Mouse (Mus musculus) neural tube, embryonic 14.5 days (tissue): ENCODE measurements around the gene Tmem52. TPM values are rescaled to one million over a fixed set of nuclear protein-coding genes. Genes with fewer than 3 reads are reported as not detected.
"Not testable (repeated sequence)": the region's sequence is repeated elsewhere in the genome, so short reads cannot be mapped to it uniquely, and the experiment has no call there.

ENCODE experiments used
- ATAC-seq: fragments of 200-750 bp; cut with Nextera tagmentation; 2 replicates; pipeline ENCODE4 v1.8.0; 2017; ENCODE audit warnings: low read depth, mild to moderate bottlenecking, moderate TSS enrichment, moderate library complexity
- H3K27ac ChIP-seq: fragments of 300-500 bp; sonication (generic); 2 replicates; pipeline ENCODE4 v1.5.1; 2014; ENCODE audit warnings: low read depth, mild to moderate bottlenecking, control low read depth, low read length, moderate library complexity, mixed read lengths
- H3K27me3 ChIP-seq: fragments of 300-500 bp; sonication (generic); 2 replicates; pipeline ENCODE4 v1.6.1; 2014; ENCODE audit warnings: low read length; ENCODE audit not compliant: control insufficient read depth, insufficient read depth
- H3K36me3 ChIP-seq: fragments of 300-500 bp; sonication (generic); 2 replicates; pipeline ENCODE4 v1.6.1; 2014; ENCODE audit warnings: low read length, mixed read lengths; ENCODE audit not compliant: control insufficient read depth, insufficient read depth
- H3K4me1 ChIP-seq: fragments of 300-500 bp; sonication (generic); 2 replicates; pipeline ENCODE4 v1.6.1; 2014; ENCODE audit warnings: low read length; ENCODE audit not compliant: control insufficient read depth, insufficient read depth
- H3K4me2 ChIP-seq: fragments of 300-500 bp; sonication (generic); 2 replicates; pipeline ENCODE4 v1.6.1; 2014; ENCODE audit warnings: mild to moderate bottlenecking, low read depth, low read length, control low read depth
- H3K4me3 ChIP-seq: fragments of 300-500 bp; sonication (generic); 2 replicates; pipeline ENCODE4 v1.5.1; 2014; ENCODE audit warnings: low read depth, low read length, control low read depth, mixed read lengths
- H3K9ac ChIP-seq: fragments of 300-500 bp; sonication (generic); replicated peaks from 2 replicates; pipeline ENCODE4 v1.6.1; 2014; ENCODE audit warnings: low read depth, mild to moderate bottlenecking, control low read depth, low read length, mixed read lengths
- H3K9me3 ChIP-seq: fragments of 300-500 bp; sonication (generic); 2 replicates; pipeline ENCODE4 v1.6.1; 2016; ENCODE audit warnings: low read length; ENCODE audit not compliant: control insufficient read depth
- WGBS: fragments of 180-500 bp; shearing (Covaris S2); extraction: QIAGEN DNeasy Blood & Tissue Kit; methylation state at CpG from one replicate; pipeline ENCODE4 v1.1.7; 2014; 5-methylcytosine and 5-hydroxymethylcytosine counted together
- polyA plus RNA-seq: library from polyadenylated mRNA; unstranded; fragments of >200 nt; fragmentation: Nextera tagmentation; extraction: Ambion mirVana; gene quantifications from 2 replicates; pipeline ENCODE4 v1.2.1, GENCODE M21; 2014

The Tmem52 gene
- polyA plus RNA-seq, 1 experiment from 2014 or later, result not detected

GRCm38 (mm10) chr4:155469590-155470262, 812 bp downstream of the Tmem52 start:
- 84% methylated on average over 18 of the region's 18 CpGs for WGBS
- Histone ChIP-seq H3K27me3 (no peaks in the 10 kb centered on the region), H3K9me3 (no peaks in the 10 kb centered on the region), H3K4me2 (no peak overlapping the region), H3K9ac (no peak overlapping the region), H3K36me3 (no peaks in the 10 kb centered on the region), H3K4me1 (no peaks in the 10 kb centered on the region), H3K27ac (no peak overlapping the region), H3K4me3 (no peak overlapping the region)
- no peak for ATAC-seq

GRCm38 (mm10) chr4:155470263-155470953, 1.5 kb downstream of the Tmem52 start:
- no peak for ATAC-seq
- H3K9me3 ChIP-seq, result no peaks in the 10 kb centered on the region
- no peak overlapping the region for H3K27ac ChIP-seq
- H3K4me1 ChIP-seq, result no peaks in the 10 kb centered on the region
- no peak overlapping the region for H3K9ac ChIP-seq
- H3K36me3 ChIP-seq, result no peaks in the 10 kb centered on the region
- WGBS, result 81% methylated on average over 16 of the region's 16 CpGs
- no peak overlapping the region for H3K4me2 ChIP-seq
- no peak overlapping the region for H3K4me3 ChIP-seq
- no peaks in the 10 kb centered on the region for H3K27me3 ChIP-seq

- Histone ChIP-seq H3K27ac (no peak overlapping the region), H3K4me3 (no peak overlapping the region), H3K36me3 (no peaks in the 10 kb centered on the region), H3K4me2 (no peak overlapping the region), H3K9ac (no peak overlapping the region), H3K27me3 (no peaks in the 10 kb centered on the region), H3K9me3 (no peaks in the 10 kb centered on the region), H3K4me1 (no peaks in the 10 kb centered on the region)
- no peak for ATAC-seq
- WGBS, result 89% methylated on average over 7 of the region's 7 CpGs
These were observed 2.1 kb downstream of the Tmem52 start for GRCm38 (mm10) chr4:155470997-155471396.

- ATAC-seq, result no peak
- Histone ChIP-seq H3K4me2 (no peak overlapping the region), H3K4me3 (no peak overlapping the region), H3K36me3 (no peaks in the 10 kb centered on the region), H3K4me1 (no peaks in the 10 kb centered on the region), H3K9ac (no peak overlapping the region), H3K9me3 (no peaks in the 10 kb centered on the region), H3K27ac (no peak overlapping the region), H3K27me3 (no peaks in the 10 kb centered on the region)
- WGBS, result 87% methylated on average over 7 of the region's 7 CpGs
These were observed 2.5 kb downstream of the Tmem52 start for GRCm38 (mm10) chr4:155471406-155471805.

- no peaks in the 10 kb centered on the region for H3K9me3 ChIP-seq
- no peak overlapping the region for H3K9ac ChIP-seq
- H3K27ac ChIP-seq, result no peak overlapping the region
- H3K4me1 ChIP-seq, result no peaks in the 10 kb centered on the region
- H3K36me3 ChIP-seq, result no peaks in the 10 kb centered on the region
- H3K4me3 ChIP-seq, result no peak overlapping the region
- no peak for ATAC-seq
- 72% methylated on average over 3 of the region's 3 CpGs for WGBS
- no peaks in the 10 kb centered on the region for H3K27me3 ChIP-seq
- no peak overlapping the region for H3K4me2 ChIP-seq
These were observed 3.9 kb downstream of the Tmem52 start for GRCm38 (mm10) chr4:155472716-155473290.

GRCm38 (mm10) chr4:155473319-155473718, 4.4 kb downstream of the Tmem52 start:
- 60% methylated on average over 5 of the region's 5 CpGs for WGBS
- Histone ChIP-seq H3K9ac (no peak overlapping the region), H3K9me3 (no peaks in the 10 kb centered on the region), H3K4me2 (no peak overlapping the region), H3K36me3 (no peaks in the 10 kb centered on the region), H3K4me3 (no peak overlapping the region), H3K27me3 (no peaks in the 10 kb centered on the region), H3K27ac (no peak overlapping the region), H3K4me1 (no peaks in the 10 kb centered on the region)
- no peak for ATAC-seq

- 40% methylated on average over 2 of the region's 2 CpGs for WGBS
- not testable (repeated sequence) for H3K27ac ChIP-seq, ATAC-seq, H3K4me3 ChIP-seq, H3K4me1 ChIP-seq, H3K9ac ChIP-seq, H3K9me3 ChIP-seq, H3K36me3 ChIP-seq, H3K4me2 ChIP-seq, H3K27me3 ChIP-seq
These were observed 4.9 kb downstream of the Tmem52 start for GRCm38 (mm10) chr4:155473796-155474195.

- Histone ChIP-seq H3K4me3 (no peak overlapping the region), H3K36me3 (no peaks in the 10 kb centered on the region), H3K27ac (no peak overlapping the region), H3K27me3 (no peaks in the 10 kb centered on the region), H3K9me3 (no peaks in the 10 kb centered on the region), H3K4me1 (no peaks in the 10 kb centered on the region), H3K4me2 (peak overlapping the region; percentile 25; the same call in 1 of the 2 replicates), H3K9ac (0 out of 2 replicates have a peak overlapping the region, but pooled peaks have one; percentile 21)
- WGBS, result 22% methylated on average over 28 of the region's 28 CpGs
- ATAC-seq, result peak; percentile 68; the same call in 1 of the 2 replicates
These were observed 12.6 kb downstream of the Tmem52 start for GRCm38 (mm10) chr4:155481381-155482124.

- H3K4me1 ChIP-seq, result no peaks in the 10 kb centered on the region
- WGBS, result 92% methylated on average over 6 of the region's 6 CpGs
- H3K9me3 ChIP-seq, result no peaks in the 10 kb centered on the region
- ATAC-seq, result no peak
- H3K36me3 ChIP-seq, result no peaks in the 10 kb centered on the region
- no peak overlapping the region for H3K27ac ChIP-seq
- H3K27me3 ChIP-seq, result no peaks in the 10 kb centered on the region
- H3K4me2 ChIP-seq, result no peak overlapping the region
- H3K4me3 ChIP-seq, result no peak overlapping the region
- no peak overlapping the region for H3K9ac ChIP-seq
These were observed 13.2 kb downstream of the Tmem52 start for GRCm38 (mm10) chr4:155482125-155482480.
